Mouse (Mus musculus): ENCODE results near the gene Pitpnm1.

Gene Pitpnm1

GRCm38 (mm10) chr19:4068717-4069410 lies 30.9 kb upstream of the Pitpnm1 start:
- DNase-seq, result no peak

GRCm38 (mm10) chr19:4070311-4070710 lies 29.5 kb upstream of the Pitpnm1 start:
- DNase-seq, result no peak

GRCm38 (mm10) chr19:4070756-4071155 lies 29.0 kb upstream of the Pitpnm1 start:
- no peak for DNase-seq

GRCm38 (mm10) chr19:4071406-4071805 lies 28.4 kb upstream of the Pitpnm1 start:
- peak; percentile 45 to 48 for DNase-seq

- DNase-seq, result no peak
Measured at GRCm38 (mm10) chr19:4072706-4073424, 26.9 kb upstream of the Pitpnm1 start.

GRCm38 (mm10) chr19:4075531-4075930 lies 24.3 kb upstream of the Pitpnm1 start:
- DNase-seq, result no peak

GRCm38 (mm10) chr19:4079594-4079993 lies 20.2 kb upstream of the Pitpnm1 start:
- no peak for DNase-seq

GRCm38 (mm10) chr19:4080511-4081009 lies 19.2 kb upstream of the Pitpnm1 start:
- DNase-seq, result peak; percentile 85 to 90

GRCm38 (mm10) chr19:4081394-4081793 lies 18.4 kb upstream of the Pitpnm1 start, which contains the start of gene Cabp2:
Cabp2 (plus strand) TSS chr19:4081578.
- DNase-seq, result no peak

- peak in 1 of 2 experiments; percentile 44 for DNase-seq
Measured at GRCm38 (mm10) chr19:4082219-4082965, 17.4 kb upstream of the Pitpnm1 start.

- peak in 1 of 2 experiments; percentile 44 for DNase-seq
Measured at GRCm38 (mm10) chr19:4083316-4083715, 16.5 kb upstream of the Pitpnm1 start.

GRCm38 (mm10) chr19:4083826-4084225 lies 16.0 kb upstream of the Pitpnm1 start:
- DNase-seq, result no peak

GRCm38 (mm10) chr19:4084984-4085383 lies 14.8 kb upstream of the Pitpnm1 start:
- DNase-seq, result peak in 1 of 2 experiments; percentile 27

- no peak for DNase-seq
Measured at GRCm38 (mm10) chr19:4086156-4086555, 13.6 kb upstream of the Pitpnm1 start.

- DNase-seq, result peak in 1 of 2 experiments; percentile 16
Measured at GRCm38 (mm10) chr19:4087090-4087489, 12.7 kb upstream of the Pitpnm1 start.

- no peak for DNase-seq
Measured at GRCm38 (mm10) chr19:4088146-4088545, 11.7 kb upstream of the Pitpnm1 start.

- DNase-seq, result no peak
Measured at GRCm38 (mm10) chr19:4089128-4089527, 10.7 kb upstream of the Pitpnm1 start.

GRCm38 (mm10) chr19:4090446-4090845 lies 9.4 kb upstream of the Pitpnm1 start:
- no peak for DNase-seq

- DNase-seq, result no peak
Measured at GRCm38 (mm10) chr19:4091383-4091782, 8.4 kb upstream of the Pitpnm1 start.

GRCm38 (mm10) chr19:4092750-4093149 lies 7.0 kb upstream of the Pitpnm1 start:
- DNase-seq, result no peak

- no peak for DNase-seq
Measured at GRCm38 (mm10) chr19:4093772-4094171, 6.0 kb upstream of the Pitpnm1 start.

GRCm38 (mm10) chr19:4094348-4094747 lies 5.5 kb upstream of the Pitpnm1 start:
- no peak for DNase-seq

- DNase-seq, result no peak
Measured at GRCm38 (mm10) chr19:4094774-4095303, 5.0 kb upstream of the Pitpnm1 start.
